Mouse (Mus musculus): Measurements from ENCODE around the gene Clec12b.
A peak's percentile ranks its signal among the peaks of the same experiment; 100 is the strongest.

Gene Clec12b

DNA sequence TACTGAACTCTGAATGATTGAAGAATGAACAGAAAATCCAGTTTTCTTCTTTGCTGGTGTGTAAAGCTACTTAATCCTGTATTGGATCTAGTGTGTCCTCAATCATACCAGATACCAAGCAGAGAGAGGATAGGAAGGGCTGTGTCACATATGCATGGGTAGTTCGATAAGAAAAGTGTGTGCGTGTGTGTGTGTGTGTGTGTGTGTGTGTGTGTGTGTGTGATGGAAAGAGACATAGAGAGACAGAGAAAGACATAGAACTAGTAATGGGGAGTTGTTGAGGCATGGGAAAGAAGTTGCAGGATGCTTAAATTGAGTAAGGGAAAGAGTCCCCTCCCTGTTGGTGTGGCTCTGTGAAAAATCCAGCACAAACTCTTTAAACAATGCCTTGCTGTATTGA lies at the start of gene Clec12b:
Gene Clec12b (minus strand): TSS at position 101 of the 400 bp plus-strand sequence.
- no peak for DNase-seq (ENCODE audit: low read depth)

DNA sequence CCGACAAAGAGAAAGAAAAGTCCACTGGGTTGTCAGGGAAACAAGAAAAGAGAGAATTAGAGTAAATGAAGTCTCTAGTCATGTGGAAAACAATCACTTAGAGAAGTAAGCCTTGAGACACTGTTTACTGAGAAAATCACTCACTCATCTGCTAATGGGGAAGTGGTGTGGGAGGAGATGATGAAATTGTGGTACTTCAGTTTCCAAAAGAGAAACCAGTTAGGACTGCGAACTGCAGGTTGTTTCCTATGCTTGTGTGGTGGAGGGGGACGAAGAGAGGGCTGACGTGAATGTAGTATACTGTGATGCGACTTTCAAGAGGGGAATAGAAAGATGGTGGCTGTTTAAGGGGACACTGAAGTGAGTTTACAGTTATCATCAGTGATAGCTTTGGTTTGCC lies 48.6 kb upstream of the Clec12b start:
- peak; percentile 9 for DNase-seq (ENCODE audit: low read depth)

DNA sequence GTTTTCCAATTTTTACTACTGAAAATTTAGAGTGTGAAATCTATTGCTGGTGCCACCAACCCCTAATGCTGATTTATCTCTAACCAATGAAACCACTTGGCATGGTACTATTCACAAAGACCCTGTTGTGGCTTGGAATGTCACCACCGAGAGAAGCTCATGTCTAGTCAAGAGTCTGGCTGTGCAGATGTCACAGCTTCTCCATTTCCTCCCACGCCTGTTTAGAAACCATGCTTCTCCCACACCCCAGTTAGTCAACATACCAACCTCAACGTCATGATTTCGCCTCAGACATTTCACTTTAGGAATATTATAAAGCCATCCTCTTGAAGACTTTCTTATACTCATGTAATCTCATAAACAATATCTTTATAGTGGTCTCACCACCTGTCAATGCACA lies 41.6 kb upstream of the Clec12b start:
- DNase-seq (ENCODE audit: low read depth): no peak

DNA sequence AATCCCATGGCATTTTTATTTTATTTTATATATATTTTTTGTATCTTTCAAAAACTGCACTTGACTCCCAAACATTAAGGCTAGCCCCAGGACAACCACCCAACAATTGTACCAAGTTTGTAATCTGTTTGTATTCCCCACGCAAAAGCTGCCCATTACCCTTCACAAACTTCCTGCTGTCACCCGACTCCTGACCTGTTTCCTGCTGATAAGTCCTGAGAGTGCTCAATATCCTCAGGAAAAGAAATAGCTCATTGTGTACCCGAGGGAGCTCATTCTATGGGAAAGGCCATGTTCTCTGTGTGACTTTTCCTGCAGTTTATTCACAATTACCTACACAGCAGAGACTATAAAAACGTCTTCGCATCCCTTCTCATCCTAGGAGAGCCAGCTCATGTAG lies 40.1 kb upstream of the Clec12b start:
- DNase-seq (ENCODE audit: low read depth): no peak

DNA sequence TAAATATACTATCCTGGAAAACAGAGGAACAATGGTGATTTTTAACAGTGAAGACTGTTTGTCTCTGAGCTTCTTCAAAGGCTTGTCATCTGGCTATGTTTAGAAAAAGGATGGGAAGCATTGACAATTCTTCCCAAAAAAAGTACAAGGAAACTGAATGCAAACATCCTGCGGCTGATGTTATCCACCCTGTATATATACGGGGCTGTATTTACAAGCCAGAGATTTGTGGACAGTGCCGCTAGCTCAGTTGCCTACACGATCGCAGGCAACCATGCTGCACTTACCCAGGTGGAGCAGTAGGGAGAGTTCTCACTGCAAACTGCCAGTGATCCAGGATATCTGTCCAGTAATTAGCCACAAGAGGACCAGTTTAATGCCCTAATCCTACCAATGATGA lies 39.5 kb upstream of the Clec12b start:
- no peak for DNase-seq (ENCODE audit: low read depth)

DNA sequence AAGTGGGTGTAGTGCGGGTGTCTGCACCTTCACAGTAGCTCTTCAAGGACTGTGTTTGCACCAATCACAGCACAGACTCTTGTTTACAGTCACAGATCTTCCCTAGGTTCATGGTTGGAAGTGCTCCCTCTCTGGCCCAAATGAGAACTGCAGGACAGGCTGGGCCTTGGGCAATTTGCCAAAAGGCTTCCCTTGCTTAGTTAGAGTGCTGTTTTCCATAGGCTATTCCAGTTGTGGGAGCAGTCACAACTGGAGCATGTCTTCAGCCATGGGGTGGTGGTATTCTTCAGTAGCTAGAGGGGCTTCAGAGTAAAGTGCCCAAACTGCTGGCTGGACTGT lies 38.0 kb upstream of the Clec12b start:
- DNase-seq (ENCODE audit: low read depth): peak; percentile 71

DNA sequence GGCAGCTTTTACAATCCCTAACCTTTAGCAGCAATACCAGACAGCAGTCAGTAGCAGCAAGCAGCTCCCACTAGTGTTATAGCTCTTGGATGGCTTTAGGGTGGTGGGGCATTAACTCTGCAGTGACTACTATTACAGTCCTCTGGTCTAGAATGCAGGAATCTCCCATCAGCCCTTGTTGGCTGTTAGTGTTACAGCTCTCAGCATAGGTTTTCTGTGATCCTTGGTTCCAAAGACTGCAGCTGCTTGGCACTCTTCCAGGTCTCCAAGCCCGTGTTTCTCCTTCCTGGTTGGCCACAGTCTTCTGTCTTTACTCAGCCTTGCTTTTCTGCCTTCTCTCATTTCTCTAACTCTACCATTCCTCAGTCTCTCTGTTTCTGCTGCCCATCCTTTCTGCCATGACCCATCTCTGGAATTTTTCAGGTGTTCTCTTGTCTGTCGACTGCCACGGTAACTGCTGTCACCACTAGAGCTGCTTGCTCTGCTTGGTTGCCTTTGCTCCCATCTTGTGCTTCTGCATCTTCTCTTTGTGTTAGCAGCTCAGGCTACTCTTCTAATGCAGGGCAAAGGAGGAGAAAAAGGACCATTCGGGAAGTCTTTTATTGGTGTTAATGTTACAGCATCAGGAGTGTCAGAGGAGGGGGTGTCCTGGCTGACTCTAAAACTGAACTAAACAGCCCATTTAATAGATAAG lies 37.5 kb upstream of the Clec12b start:
- DNase-seq (ENCODE audit: low read depth): no peak

DNA sequence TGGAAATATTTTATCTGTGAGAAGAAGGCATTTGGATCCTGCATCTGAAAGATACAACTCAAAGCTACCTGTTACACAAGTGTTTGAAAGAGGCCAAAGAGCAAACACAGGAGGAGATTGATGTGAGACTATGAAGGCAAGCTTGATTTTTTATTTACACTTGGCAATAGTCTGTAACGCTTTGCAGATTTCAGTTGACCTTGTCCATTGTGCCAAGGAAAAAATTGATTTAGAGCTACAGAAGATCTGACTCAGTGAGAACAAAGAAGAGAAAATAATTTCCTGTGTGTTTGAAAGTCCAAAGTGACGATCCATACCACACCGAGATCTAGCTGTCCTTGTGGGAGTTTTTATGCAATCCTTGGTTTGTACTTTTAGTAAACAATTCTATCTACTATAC lies 36.6 kb upstream of the Clec12b start:
- DNase-seq (ENCODE audit: low read depth): no peak

DNA sequence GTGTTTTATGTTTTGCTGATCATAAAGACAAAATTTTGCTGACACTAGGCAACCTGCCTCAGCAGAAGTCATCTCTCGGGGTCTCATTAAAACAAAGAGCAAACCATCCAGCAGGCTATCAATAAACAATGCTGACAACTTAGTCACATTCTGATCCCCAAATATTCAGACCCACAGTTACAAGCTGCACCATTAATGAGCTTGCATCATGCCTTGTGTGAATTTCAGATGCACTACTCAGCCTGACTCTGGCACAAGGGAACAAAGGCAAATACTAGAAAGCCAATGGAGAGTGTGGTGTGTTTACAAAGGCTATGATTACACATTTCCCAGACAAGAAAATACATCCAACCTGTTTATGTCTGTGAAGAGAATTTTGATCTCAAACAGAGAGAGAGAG lies 28.5 kb upstream of the Clec12b start:
- DNase-seq (ENCODE audit: low read depth): no peak

DNA sequence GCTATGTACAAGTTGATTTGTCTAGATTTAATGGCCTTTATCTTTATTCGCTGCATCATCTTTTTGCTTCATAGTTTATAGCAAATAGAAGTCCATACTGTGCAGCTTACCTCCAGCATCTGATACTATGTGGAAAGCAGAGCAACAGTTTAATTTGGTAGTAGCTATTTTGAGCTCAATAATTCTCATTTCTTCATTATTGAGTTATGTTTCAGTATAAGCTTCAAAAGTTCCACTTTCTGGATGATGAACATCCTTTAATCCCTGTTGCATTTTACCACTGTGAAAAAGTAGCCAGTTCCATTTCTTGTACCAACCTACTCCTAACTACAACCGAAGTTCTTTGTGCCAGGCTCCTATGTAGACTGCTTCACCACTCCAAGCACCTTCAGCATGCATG lies 22.9 kb upstream of the Clec12b start, which contains the start of gene Clec9a:
Gene Clec9a (plus strand): TSS at position 301 of the 400 bp plus-strand sequence.
- no peak for DNase-seq (ENCODE audit: low read depth)

DNA sequence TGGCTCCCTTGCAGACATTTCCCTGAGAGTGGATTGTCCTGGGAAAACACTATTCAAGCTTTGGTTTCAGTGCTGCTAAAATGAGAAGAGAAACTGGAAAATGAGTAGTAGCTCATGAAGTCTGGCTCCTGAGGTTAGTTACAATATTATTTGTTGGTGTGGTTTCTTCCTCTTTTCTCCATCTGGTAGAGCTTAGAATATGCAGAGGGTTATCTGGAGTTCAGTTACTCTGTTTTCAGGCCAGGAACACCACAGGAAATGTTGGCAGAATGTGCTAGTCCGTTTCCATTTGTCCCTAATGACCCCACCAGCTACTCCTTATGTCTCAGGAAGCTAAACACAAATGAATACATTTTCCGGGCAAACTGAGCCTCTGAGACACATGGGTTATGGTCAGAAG lies 21.6 kb upstream of the Clec12b start:
- no peak for DNase-seq (ENCODE audit: low read depth)

DNA sequence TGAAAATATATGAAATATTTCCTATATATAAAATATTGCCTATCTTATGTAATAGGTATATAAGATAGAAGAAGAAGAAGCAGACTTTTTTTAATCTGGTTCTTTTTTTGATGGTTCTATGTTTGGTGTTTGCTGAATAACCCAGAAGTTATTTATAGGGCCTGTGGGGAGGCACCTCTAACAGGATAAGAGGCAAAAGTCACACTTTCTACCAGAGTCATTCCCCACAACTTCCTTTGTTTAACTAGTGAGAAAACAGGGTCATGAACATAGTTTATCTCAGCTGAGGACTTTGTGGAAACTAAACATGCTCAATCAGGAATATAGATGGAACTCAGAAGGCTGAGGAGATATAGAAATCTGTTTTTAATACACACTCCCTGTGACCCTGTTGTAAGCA lies 20.3 kb upstream of the Clec12b start:
- no peak for DNase-seq (ENCODE audit: low read depth)

DNA sequence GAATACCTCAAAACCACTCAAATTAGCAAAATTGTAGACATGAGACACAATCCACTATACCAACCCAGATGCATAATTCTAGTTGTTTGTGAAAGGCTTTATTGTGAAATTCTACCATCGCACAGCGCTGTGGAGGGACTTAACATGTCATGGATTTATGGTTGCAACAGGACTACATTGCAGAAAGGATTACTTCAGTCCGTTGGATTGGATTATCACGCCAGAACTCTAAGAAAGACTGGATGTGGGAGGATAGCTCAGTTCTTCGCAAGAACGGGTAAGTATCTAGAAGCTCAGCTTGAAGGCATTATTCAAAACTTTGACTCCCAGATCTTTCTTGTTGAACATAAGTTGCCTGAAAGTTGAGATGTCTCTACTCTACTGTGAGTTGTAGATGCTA lies 17.7 kb upstream of the Clec12b start:
- DNase-seq (ENCODE audit: low read depth): no peak

DNA sequence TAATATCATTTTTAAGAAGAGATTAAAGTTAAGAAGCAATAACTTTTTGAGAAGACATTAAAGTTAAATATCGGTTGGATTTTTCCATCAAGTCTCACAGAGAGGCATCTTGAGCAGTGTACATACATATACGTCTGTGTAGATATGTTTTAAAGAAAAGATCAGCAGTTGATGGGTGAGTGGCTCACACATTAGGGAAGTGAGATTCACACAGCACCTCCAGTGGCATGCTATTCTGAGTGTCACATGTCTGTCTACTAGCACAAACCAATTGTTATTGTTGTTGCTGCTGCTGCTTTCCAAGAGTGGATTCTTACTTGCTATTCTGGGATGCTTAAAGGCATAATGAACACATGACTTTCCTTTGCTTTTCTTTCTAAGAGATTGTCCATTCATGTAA lies 16.7 kb upstream of the Clec12b start:
- DNase-seq (ENCODE audit: low read depth): no peak

DNA sequence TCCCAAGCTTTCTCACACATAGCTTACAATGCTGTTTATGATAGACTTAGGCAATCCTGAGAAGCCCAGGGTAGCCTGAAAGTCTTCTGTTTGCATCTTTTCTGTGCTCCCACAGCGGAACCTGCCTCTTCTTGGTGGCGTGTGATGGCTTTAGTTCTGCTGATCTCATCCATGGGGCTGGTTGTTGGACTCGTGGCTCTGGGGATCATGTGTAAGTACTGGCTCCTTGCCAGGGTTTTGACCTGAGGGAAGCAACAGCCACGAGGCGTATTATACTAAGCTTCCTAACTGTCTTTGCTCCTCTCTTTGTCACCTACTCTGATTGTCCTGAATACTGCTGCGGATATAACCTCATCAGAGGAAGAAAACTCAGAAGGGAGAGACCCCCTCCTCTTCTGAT lies 14.3 kb upstream of the Clec12b start:
- no peak for DNase-seq (ENCODE audit: low read depth)

DNA sequence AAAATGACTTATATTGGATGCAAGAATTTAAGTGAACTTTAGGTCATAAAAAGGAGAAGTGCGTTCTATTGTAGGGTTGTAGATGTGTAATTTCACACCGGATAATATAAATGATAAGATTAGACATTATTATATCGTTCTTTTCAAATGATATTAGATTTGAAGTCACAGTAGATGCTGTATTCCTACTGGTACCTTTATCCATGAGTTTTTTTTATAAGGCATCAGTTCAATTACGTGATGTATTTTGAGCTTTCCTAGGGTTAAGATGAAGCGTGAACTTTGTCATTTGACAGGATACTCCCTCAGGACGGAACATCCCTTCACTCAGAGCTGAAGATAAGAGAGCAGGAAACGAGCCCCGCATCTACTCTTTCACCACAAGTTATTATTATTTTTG lies 11.3 kb upstream of the Clec12b start, which contains the start of gene Clec1b:
Gene Clec1b (plus strand): TSS at position 301 of the 400 bp plus-strand sequence.
- DNase-seq (ENCODE audit: low read depth): no peak

DNA sequence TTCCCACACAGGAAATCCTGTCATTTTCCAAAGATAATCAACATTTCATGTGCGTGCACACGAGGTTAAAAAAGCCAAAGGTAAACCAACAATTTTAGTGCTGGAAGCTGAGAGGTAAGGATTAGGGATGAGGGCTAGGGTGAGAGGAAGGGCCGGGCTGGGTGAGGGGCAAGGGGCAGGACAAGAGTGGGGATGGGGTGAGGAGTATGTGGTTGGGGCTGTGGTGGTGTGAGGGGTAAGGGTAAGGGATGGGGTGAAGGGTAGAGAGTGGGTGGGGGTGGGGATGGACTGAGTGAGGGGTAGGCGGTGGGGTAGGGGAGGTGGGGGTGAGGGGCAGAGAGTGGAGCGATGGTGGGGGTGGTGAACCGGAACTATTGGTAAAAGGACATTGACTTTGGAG lies 8.1 kb upstream of the Clec12b start:
- DNase-seq (ENCODE audit: low read depth): no peak

DNA sequence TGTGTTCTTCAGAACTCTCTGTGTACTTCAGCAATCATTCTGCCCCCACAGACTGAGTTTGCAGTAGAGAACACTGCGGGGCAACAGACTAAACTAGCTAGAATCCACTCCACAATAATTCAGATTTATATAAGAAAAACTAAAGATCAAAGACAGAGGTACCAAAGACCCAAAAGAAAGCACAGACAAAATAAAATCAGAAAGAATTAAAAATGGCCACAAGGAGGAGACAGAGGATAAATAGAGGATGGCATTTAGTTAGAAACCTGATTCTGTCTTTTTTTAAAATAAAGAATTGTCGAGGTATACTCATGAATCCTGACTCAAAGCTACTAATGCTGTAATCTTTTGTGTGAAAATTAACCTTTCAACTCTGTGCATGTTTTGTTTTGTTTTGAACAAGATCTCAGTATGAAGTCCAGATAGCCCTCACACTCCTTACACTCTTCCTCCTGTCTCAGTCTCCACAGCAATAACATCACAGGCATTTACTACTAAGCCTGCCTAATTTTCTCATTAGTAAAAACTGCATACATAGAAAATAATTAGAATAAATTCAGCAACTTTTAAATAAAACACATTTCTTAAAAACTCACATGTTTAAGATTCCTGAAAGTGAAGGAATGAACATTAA lies 7.5 kb upstream of the Clec12b start:
- DNase-seq (ENCODE audit: low read depth): peak; percentile 16

DNA sequence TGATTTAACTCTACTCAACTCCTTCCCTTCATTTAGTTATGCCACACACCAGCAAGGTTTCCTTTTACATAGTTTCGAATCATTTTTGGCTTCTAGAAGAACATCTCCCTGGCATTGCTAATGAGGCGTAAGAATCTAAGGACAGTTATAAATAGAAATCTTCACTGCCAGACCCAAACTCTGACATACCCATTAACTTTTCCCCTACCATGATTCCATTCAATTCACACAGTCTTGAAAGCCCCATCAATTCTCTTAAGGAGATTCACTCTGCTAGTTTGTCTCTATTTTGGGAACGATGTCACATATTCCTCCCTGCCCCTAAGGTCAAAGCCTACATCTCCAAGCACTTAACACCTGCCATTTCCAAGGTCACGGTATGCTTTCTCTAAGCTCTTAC lies 674 bp downstream of the Clec12b start:
- DNase-seq (ENCODE audit: low read depth): no peak

DNA sequence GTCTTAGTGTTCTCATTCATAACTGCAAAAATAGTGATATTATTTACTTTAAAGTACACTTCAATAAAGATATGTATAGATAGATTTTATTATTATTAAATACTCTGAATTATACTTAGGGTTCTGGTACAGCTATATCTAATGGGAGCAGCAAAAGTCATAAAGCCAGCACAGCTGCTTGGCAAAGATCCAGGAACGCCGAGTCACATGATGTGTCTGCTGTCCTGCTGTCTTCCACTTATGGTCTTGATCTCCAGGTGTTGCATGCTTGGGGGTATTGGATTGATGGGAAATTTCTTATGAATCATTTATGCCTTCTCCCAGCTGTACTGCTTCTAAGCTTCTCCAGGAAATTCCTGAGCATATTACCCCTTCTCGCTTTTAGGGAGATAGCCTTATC lies 2.2 kb downstream of the Clec12b start:
- DNase-seq (ENCODE audit: low read depth): no peak

DNA sequence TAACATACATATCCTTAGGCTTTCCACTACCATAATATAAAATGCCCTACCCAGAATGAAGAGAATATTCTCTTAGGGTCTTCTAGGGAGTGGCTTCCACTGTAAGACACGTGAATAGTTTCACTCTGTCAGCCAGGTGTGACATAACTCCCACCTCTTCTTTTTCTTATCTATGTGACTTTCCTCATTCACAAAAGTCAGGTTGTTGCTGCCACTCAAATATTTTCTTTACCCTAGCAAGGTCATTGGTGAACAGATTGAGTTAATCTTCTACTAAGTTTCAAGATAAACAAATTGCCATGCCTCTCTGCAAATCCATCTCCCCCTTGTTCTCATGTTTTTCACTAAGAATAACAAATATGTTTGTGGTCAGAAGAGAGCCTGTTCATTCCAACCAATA lies 3.9 kb downstream of the Clec12b start:
- DNase-seq (ENCODE audit: low read depth): no peak

DNA sequence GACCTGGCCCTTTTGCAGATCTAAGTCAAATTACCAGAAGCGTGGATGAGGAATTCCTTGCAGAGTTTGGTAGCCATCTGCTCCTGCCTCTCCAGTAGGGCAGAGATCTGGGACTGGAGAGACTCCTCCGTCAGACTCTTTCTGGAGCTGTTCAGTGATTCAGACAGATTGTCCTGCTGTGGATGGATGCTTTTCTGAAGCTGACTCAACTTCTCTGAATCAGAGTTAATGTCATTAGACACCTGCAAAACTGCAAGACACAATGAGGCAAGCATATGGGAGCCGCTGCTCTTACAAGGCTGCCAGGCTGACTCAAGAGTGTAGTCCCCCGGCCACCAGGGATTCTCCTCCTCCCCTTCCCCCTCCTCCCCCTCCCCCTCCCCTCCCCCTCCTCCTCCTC lies 5.2 kb downstream of the Clec12b start:
- no peak for DNase-seq (ENCODE audit: low read depth)

DNA sequence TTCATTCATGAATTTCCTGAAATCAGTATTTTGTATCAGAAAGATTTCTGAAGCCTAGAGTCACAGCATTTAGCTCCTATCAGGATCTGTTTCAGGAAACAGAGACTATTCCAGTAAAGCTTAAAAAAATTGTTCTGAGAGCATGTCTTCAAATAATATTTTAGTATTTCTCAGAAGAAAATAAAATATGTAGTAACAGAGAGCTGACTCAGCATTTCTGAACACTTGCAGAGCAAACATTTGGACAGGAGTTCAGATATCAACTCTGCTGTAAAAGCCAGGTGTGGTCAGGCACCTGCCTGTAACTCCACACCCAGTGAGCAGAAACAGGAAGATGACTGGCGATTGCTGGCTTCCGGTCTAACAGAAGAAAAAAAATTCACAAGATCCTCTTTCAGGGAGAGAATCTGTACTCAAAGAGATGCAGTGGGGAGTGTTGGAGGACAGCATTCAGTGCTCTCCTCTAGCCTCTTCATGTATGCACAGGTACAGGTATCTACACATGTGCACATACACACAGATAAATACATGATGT lies 10.7 kb downstream of the Clec12b start:
- DNase-seq (ENCODE audit: low read depth): no peak
